ENCODE assay signal across 8 mouse cellular contexts in the genomic region with DNA sequence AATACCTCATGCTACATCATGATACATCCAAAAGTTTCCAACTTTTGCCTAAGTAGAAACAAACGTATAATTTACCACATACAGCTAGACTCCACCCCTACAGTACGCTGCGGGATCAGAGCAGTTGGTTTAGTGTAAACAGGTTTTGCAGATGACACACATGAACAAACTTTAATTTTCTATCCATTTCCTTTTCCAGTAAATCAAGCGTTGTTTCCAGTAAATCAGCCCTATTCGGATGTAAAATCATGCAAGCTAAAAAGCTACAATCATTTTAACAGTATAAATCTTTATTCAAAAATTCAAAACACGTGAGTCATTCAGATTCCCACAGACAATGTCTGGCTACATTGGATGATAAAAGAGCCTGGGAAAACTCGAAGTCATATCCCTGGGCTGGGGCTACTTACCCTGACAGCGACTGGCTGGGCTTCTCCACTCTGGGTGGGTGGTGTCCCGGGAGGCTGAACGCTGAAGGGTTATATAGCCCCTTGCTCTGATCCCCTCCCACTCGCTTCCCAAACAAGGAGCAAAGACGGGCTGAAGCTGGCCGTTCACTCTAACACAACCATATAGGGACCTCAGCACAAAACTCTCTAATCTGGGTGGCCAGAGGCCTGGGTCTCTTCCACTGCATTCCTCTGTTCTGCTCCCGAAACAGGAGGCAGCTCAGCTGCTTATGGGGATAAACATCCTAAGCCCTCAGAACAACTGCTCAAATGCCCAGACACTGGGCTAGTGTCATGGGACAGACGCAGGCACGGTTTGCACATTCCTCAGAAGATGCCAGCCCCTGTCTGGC. TPM values are rescaled to one million over a fixed set of nuclear protein-coding genes. Genes with fewer than 3 reads are reported as not detected.
A peak's percentile ranks its signal among the peaks of the same experiment; 100 is the strongest.
DNase-seq lines count a peak whose midpoint lies in the region; ATAC-seq and TF ChIP-seq lines count a peak whose summit lies in the region.

A gene (minus strand): TSS at position 711 of the 802 bp plus-strand sequence.

- intact Hi-C loops in left cerebral cortex, adult 2 months (cut with DNase I): no loop called here
- intact Hi-C loops in left cerebral cortex, postnatal 14 days (cut with DNase I): no loop called here

- 28% methylated on average over 16 of the region's 16 CpGs for WGBS in heart, embryonic 11.5 days (ENCODE audit: insufficient replicate concordance)
- WGBS in midbrain, embryonic 14.5 days: 68% methylated on average over 16 of the region's 16 CpGs

- no peak within 1 kb of the TSS for H3K4me3 ChIP-seq in left cerebral cortex, adult 2 months
- peak within 1 kb of the TSS; percentile 49 for H3K4me3 ChIP-seq in heart, embryonic 11.5 days (ENCODE audit: low read depth, low read length)
- no peak within 1 kb of the TSS for H3K4me3 ChIP-seq in midbrain, embryonic 14.5 days (replicated peaks; ENCODE audit: low read depth, low read length)

- ATAC-seq in heart, embryonic 11.5 days (replicated peaks; ENCODE audit: insufficient number of reproducible peaks, low FRiP score, low TSS enrichment): peak; percentile 70
- no peak for ATAC-seq in midbrain, embryonic 14.5 days (ENCODE audit: low FRiP score, low TSS enrichment)

- peak within 1 kb of the TSS; percentile 6 for H3K9ac ChIP-seq in heart, embryonic 11.5 days (ENCODE audit: low read depth, low read length)
- H3K9ac ChIP-seq in midbrain, embryonic 14.5 days (replicated peaks; ENCODE audit: low read length): no peak within 1 kb of the TSS

- H3K36me3 ChIP-seq in heart, embryonic 11.5 days (ENCODE audit: control insufficient read depth, insufficient read depth, low read length): no peaks in the 10 kb centered on the region
- no peaks in the 10 kb centered on the region for H3K36me3 ChIP-seq in midbrain, embryonic 14.5 days (ENCODE audit: control insufficient read depth, insufficient read depth, low read length)

- H3K9me3 ChIP-seq in heart, embryonic 11.5 days (replicated peaks; ENCODE audit: control insufficient read depth, low read length): no peaks in the 10 kb centered on the region
- H3K9me3 ChIP-seq in midbrain, embryonic 14.5 days (ENCODE audit: control insufficient read depth, low read length): no peaks in the 10 kb centered on the region

- no peak for TF ChIP-seq CTCF in left cerebral cortex, adult 2 months (IDR thresholded peaks at IDR 0.05)
- TF ChIP-seq CTCF in brain, embryonic 14.5 days (IDR thresholded peaks at IDR 0.05; ENCODE audit: borderline replicate concordance, extremely low read depth, insufficient read depth, insufficient read length): no peak

- TF ChIP-seq POLR2A in brain, embryonic 14.5 days (IDR thresholded peaks at IDR 0.05; ENCODE audit: borderline replicate concordance, extremely low read depth, insufficient read depth, insufficient read length, poor library complexity, severe bottlenecking): no peak

- no peak within 1 kb of the TSS for H3K27ac ChIP-seq in left cerebral cortex, adult 2 months
- peak within 1 kb of the TSS; percentile 6 for H3K27ac ChIP-seq in heart, embryonic 11.5 days (ENCODE audit: low read depth, low read length)
- no peak within 1 kb of the TSS for H3K27ac ChIP-seq in midbrain, embryonic 14.5 days (replicated peaks; ENCODE audit: low read depth, low read length)

- H3K4me2 ChIP-seq in heart, embryonic 11.5 days: peak within 1 kb of the TSS; percentile 61
- no peak within 1 kb of the TSS for H3K4me2 ChIP-seq in midbrain, embryonic 14.5 days (ENCODE audit: low read length)

- H3K4me1 ChIP-seq in heart, embryonic 11.5 days (ENCODE audit: control insufficient read depth, insufficient read depth, low read length): no peaks in the 10 kb centered on the region; the same call in 1 of the 2 replicates
- no peaks in the 10 kb centered on the region for H3K4me1 ChIP-seq in midbrain, embryonic 14.5 days (ENCODE audit: control insufficient read depth, insufficient read depth, low read length)

- DNase-seq in left cerebral cortex, adult 2 months (ENCODE audit: extremely low spot score in 1 of 2, low spot score in 2 of 2): no peak
- no peak for DNase-seq in left cerebral cortex, adult 11 months (ENCODE audit: low spot score)
- no peak for DNase-seq in brain, embryonic 14.5 days (ENCODE audit: low read depth)
- no peak for DNase-seq in left cerebral cortex, postnatal 14 days (ENCODE audit: low spot score in 2 of 2)
- no peak for DNase-seq in midbrain, embryonic 14.5 days
- DNase-seq in spleen, adult 18-20 months: no peak
- no peak for DNase-seq in frontal cortex, postnatal 14 days (ENCODE audit: low spot score in 2 of 2)

- H3K27me3 ChIP-seq in heart, embryonic 11.5 days (ENCODE audit: control insufficient read depth, insufficient read depth, low read length): no peaks in the 10 kb centered on the region; the same call in 1 of the 2 replicates
- H3K27me3 ChIP-seq in midbrain, embryonic 14.5 days (ENCODE audit: control insufficient read depth, insufficient read depth, low read length): no peaks in the 10 kb centered on the region

RNA-seq across cellular contexts. Expression of the gene that starts here (rescaled TPM):
- 10 to 100 TPM; 11.2 to 16.5 TPM for total RNA-seq in left cerebral cortex, adult 2 months (2021)
- 14.1 and 18.2 TPM in 2 replicates for polyA plus RNA-seq in brain, embryonic 14.5 days (2012; rRNA removed)
- 1,416 and 1,586 TPM in 2 replicates for polyA plus RNA-seq in heart, embryonic 11.5 days (2014; fragmentation: Nextera tagmentation; extraction: Ambion mirVana)
- 10 to 100 TPM; 14.9 to 26.5 TPM for total RNA-seq in left cerebral cortex, postnatal 14 days (2021)
- polyA plus RNA-seq in midbrain, embryonic 14.5 days (2014; fragmentation: Nextera tagmentation; extraction: Ambion mirVana): 0.59 and 11.3 TPM in 2 replicates

Comparison
In these comparisons a context has a peak if more than half of its experiments do, and no peak if none do; other contexts are left out.
1. RNA of the gene that starts here (polyA plus RNA-seq): 1,416 to 1,586 TPM in heart, embryonic 11.5 days; 14.1 to 18.2 TPM in brain, embryonic 14.5 days and 0.59 to 11.3 TPM in midbrain, embryonic 14.5 days; every median in the first group is over 10 times any median in the second.